Comparison of ENCODE assay signal across 8 mouse cellular contexts in genomic region chr9:120575748-120576661, GRCm38 (mm10). TPM values are rescaled to one million over a fixed set of nuclear protein-coding genes. Genes with fewer than 3 reads are reported as not detected.
A peak's percentile ranks its signal among the peaks of the same experiment; 100 is the strongest.
DNase-seq lines count a peak whose midpoint lies in the region; ATAC-seq and TF ChIP-seq lines count a peak whose summit lies in the region.

No protein-coding gene starts in this region.

- no peak overlapping the region for H3K9ac ChIP-seq in kidney, postnatal 0 days (ENCODE audit: low read depth, low read length)
- H3K9ac ChIP-seq in intestine, embryonic 16.5 days (ENCODE audit: low read depth, low read length): no peak overlapping the region
- 0 out of 2 replicates have a peak overlapping the region, but pooled peaks have one; percentile 13 for H3K9ac ChIP-seq in midbrain, postnatal 0 days (replicated peaks; ENCODE audit: low read length, poor library complexity, severe bottlenecking)

- WGBS in kidney, postnatal 0 days: 70% methylated on average over 6 of the region's 6 CpGs
- 72% methylated on average over 6 of the region's 6 CpGs for WGBS in kidney, adult 2 months
- WGBS in intestine, embryonic 16.5 days: 61% methylated on average over 6 of the region's 6 CpGs
- 56% methylated on average over 6 of the region's 6 CpGs for WGBS in midbrain, postnatal 0 days

- ATAC-seq in kidney, postnatal 0 days (replicated peaks; ENCODE audit: low FRiP score, low read depth): no peak
- 0 out of 2 replicates have a peak, but pooled peaks have one; percentile 18 for ATAC-seq in common myeloid progenitor, adult 5-6 weeks (replicated peaks; ENCODE audit: low read depth, poor library complexity, severe bottlenecking)
- ATAC-seq in intestine, embryonic 16.5 days: no peak
- no peak for ATAC-seq in midbrain, postnatal 0 days (ENCODE audit: low FRiP score)

- no peak overlapping the region for H3K4me3 ChIP-seq in kidney, postnatal 0 days (replicated peaks; ENCODE audit: low read depth, low read length)
- no peak overlapping the region for H3K4me3 ChIP-seq in kidney, adult 2 months (ENCODE audit: insufficient read depth, low read depth, low read length)
- H3K4me3 ChIP-seq in intestine, embryonic 16.5 days (ENCODE audit: low read length): no peak overlapping the region
- peak overlapping the region; percentile 71; the same call in 1 of the 2 replicates for H3K4me3 ChIP-seq in midbrain, postnatal 0 days (ENCODE audit: low read depth, low read length)

- H3K9me3 ChIP-seq in kidney, postnatal 0 days (replicated peaks; ENCODE audit: low read length): no peaks in the 10 kb centered on the region
- no peaks in the 10 kb centered on the region for H3K9me3 ChIP-seq in intestine, embryonic 16.5 days (ENCODE audit: control insufficient read depth, low read length)
- no peaks in the 10 kb centered on the region for H3K9me3 ChIP-seq in midbrain, postnatal 0 days (ENCODE audit: low read length)

- H3K4me2 ChIP-seq in kidney, postnatal 0 days (ENCODE audit: low read length): no peak overlapping the region
- H3K4me2 ChIP-seq in intestine, embryonic 16.5 days (ENCODE audit: low read depth, low read length): no peak overlapping the region
- H3K4me2 ChIP-seq in midbrain, postnatal 0 days (ENCODE audit: low read depth, low read length, poor library complexity, severe bottlenecking): peak overlapping the region; percentile 90; the same call in 1 of the 2 replicates

- no peaks in the 10 kb centered on the region for H3K27me3 ChIP-seq in kidney, postnatal 0 days (ENCODE audit: insufficient read depth, low read length)
- no peaks in the 10 kb centered on the region for H3K27me3 ChIP-seq in kidney, adult 2 months (replicated peaks; ENCODE audit: control insufficient read depth, insufficient read depth, low read length)
- no peaks in the 10 kb centered on the region for H3K27me3 ChIP-seq in intestine, embryonic 16.5 days (replicated peaks; ENCODE audit: control insufficient read depth, insufficient read depth, low read length)
- H3K27me3 ChIP-seq in midbrain, postnatal 0 days (ENCODE audit: insufficient read depth, low read length): no peaks in the 10 kb centered on the region

- peaks cover 16% of the 10 kb centered on the region; the same call in 1 of the 2 replicates for H3K36me3 ChIP-seq in kidney, postnatal 0 days (ENCODE audit: insufficient read depth, low read length)
- H3K36me3 ChIP-seq in kidney, adult 2 months (ENCODE audit: control insufficient read depth, insufficient read depth, low read length): no peaks in the 10 kb centered on the region
- H3K36me3 ChIP-seq in intestine, embryonic 16.5 days (ENCODE audit: control insufficient read depth, insufficient read depth, low read length): peaks cover 18% of the 10 kb centered on the region; the same call in 1 of the 2 replicates
- H3K36me3 ChIP-seq in midbrain, postnatal 0 days (ENCODE audit: insufficient read depth, low read length): peaks cover 28% of the 10 kb centered on the region

- TF ChIP-seq CTCF in kidney, postnatal 0 days (IDR thresholded peaks at IDR 0.05; ENCODE audit: low read depth): peak; percentile 10; the same call in 1 of the 2 replicates
- no peak for TF ChIP-seq CTCF in kidney, adult 2 months (conservative IDR thresholded peaks at IDR 0.05; ENCODE audit: insufficient read depth, insufficient read length, low read depth, low read length)
- peak; percentile 46 for TF ChIP-seq CTCF in midbrain, postnatal 0 days (IDR thresholded peaks at IDR 0.05)

- H3K27ac ChIP-seq in kidney, postnatal 0 days: no peak overlapping the region
- H3K27ac ChIP-seq in kidney, adult 2 months (ENCODE audit: insufficient read depth, low read depth, low read length): no peak overlapping the region
- H3K27ac ChIP-seq in intestine, embryonic 16.5 days (ENCODE audit: low read length): peak overlapping the region; percentile 37
- H3K27ac ChIP-seq in midbrain, postnatal 0 days (ENCODE audit: low read depth, low read length): 0 out of 2 replicates have a peak overlapping the region, but pooled peaks have one; percentile 12

- TF ChIP-seq POLR2A in kidney, adult 2 months (IDR thresholded peaks at IDR 0.05; ENCODE audit: low read depth, low read length): no peak

- DNase-seq in kidney, postnatal 0 days (ENCODE audit: low spot score): no peak
- no peak for DNase-seq in kidney, adult 2 months
- DNase-seq in midbrain, postnatal 0 days (ENCODE audit: low spot score): no peak
- DNase-seq in left cerebral cortex, adult 18-20 months (ENCODE audit: low spot score in 2 of 2): no peak
- no peak for DNase-seq in cerebellum, adult 9-11 months
- no peak for DNase-seq in right cerebral cortex, postnatal 14 days

- 0 out of 2 replicates have a peak, but pooled peaks cover 9% of the 10 kb centered on the region for H3K4me1 ChIP-seq in kidney, postnatal 0 days (replicated peaks; ENCODE audit: insufficient read depth, low read length)
- peaks cover 7% of the 10 kb centered on the region; the same call in 1 of the 2 replicates for H3K4me1 ChIP-seq in kidney, adult 2 months (ENCODE audit: control insufficient read depth, insufficient read depth, low read length)
- H3K4me1 ChIP-seq in intestine, embryonic 16.5 days (ENCODE audit: control insufficient read depth, insufficient read depth, low read length): peaks cover 16% of the 10 kb centered on the region
- peaks cover 3% of the 10 kb centered on the region; the same call in 1 of the 2 replicates for H3K4me1 ChIP-seq in midbrain, postnatal 0 days (ENCODE audit: insufficient read depth, low read length)

RNA-seq across cellular contexts. Expression of gene Rpl14, which starts 4.8 kb away (rescaled TPM):
- 911 and 953 TPM in 2 replicates for polyA plus RNA-seq in kidney, postnatal 0 days (2015; fragmentation: Nextera tagmentation; extraction: Ambion mirVana)
- 389 and 411 TPM in 2 replicates for polyA plus RNA-seq in kidney, adult 2 months (2012; rRNA removed)
- total RNA-seq in common myeloid progenitor, adult 5-6 weeks (2017): 2,413 and 3,257 TPM in 2 replicates
- polyA plus RNA-seq in intestine, embryonic 16.5 days (2015; fragmentation: Nextera tagmentation; extraction: Ambion mirVana): 753 and 789 TPM in 2 replicates
- total RNA-seq in midbrain, postnatal 0 days (2014; rRNA removed): 261 and 287 TPM in 2 replicates
- 445 and 474 TPM in 2 replicates for polyA plus RNA-seq in midbrain, postnatal 0 days (2015; fragmentation: Nextera tagmentation; extraction: Ambion mirVana)
- total RNA-seq in left cerebral cortex, adult 18-20 months (2021): 100 to 1,000 TPM; 298 to 323 TPM

RNA-seq across cellular contexts. Expression of gene Entpd3, which starts 36.4 kb away (rescaled TPM):
- 0.71 and 0.79 TPM in 2 replicates for polyA plus RNA-seq in kidney, postnatal 0 days (2015; fragmentation: Nextera tagmentation; extraction: Ambion mirVana)
- 0.53 and 0.64 TPM in 2 replicates for polyA plus RNA-seq in kidney, adult 2 months (2012; rRNA removed)
- total RNA-seq in common myeloid progenitor, adult 5-6 weeks (2017): not detected in 2 replicates
- polyA plus RNA-seq in intestine, embryonic 16.5 days (2015; fragmentation: Nextera tagmentation; extraction: Ambion mirVana): 1.7 and 1.9 TPM in 2 replicates
- 6.9 and 9.0 TPM in 2 replicates for total RNA-seq in midbrain, postnatal 0 days (2014; rRNA removed)
- polyA plus RNA-seq in midbrain, postnatal 0 days (2015; fragmentation: Nextera tagmentation; extraction: Ambion mirVana): 4.7 and 5.2 TPM in 2 replicates
- total RNA-seq in left cerebral cortex, adult 18-20 months (2021): 1 to 10 TPM; 7.8 to 8.5 TPM

Comparison
In these comparisons a context has a peak if more than half of its experiments do, and no peak if none do; other contexts are left out.
1. H3K27ac ChIP-seq: peak in intestine, embryonic 16.5 days (single experiment) and midbrain, postnatal 0 days (single experiment); none in kidney, postnatal 0 days (single experiment) and kidney, adult 2 months (single experiment).